Mouse (Mus musculus): ENCODE measurements around the gene Tma16. TPM values are rescaled to one million over a fixed set of nuclear protein-coding genes. Genes with fewer than 3 reads are reported as not detected.

Tma16 gene
- total RNA-seq, 2 experiments from 2014 or later, result 27.7 to 57.8 TPM

DNA sequence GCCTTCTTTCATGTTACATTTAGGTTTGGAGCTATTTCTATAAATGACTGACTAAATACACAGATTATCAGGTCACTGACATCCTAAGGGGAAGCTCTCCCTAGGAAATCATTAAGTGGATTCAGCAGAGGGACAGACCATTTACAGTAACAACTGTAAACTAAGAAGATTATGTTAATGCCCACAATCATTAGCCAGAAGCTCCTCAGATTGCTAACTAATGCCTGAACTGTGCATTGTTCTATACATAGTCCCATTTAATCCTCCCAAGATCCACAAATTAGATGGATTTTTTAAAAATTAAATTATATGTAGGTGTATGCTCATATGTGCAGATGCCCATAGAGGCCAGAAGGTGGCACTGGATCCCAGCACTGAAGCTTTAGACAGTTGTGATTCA lies 52.8 kb downstream of the Tma16 start:
- no peak for ATAC-seq (replicated peaks; ENCODE audit: low FRiP score, low TSS enrichment, poor library complexity, severe bottlenecking)

GRCm38 (mm10) chr8:66430639-66431038 lies 55.7 kb downstream of the Tma16 start:
- ATAC-seq (replicated peaks; ENCODE audit: low FRiP score, low TSS enrichment, poor library complexity, severe bottlenecking), result no peak

Other genes with a start within 250 kb of the Tma16 start
- not detected in 2 replicates for gene Tktl2, start 25.2 kb upstream of the Tma16 start, total RNA-seq (2014; fragmentation: Nextera tagmentation)
- not detected in 2 replicates for gene Tktl2, start 25.2 kb upstream of the Tma16 start, total RNA-seq (2017)
- gene Npy5r, start 201.6 kb upstream of the Tma16 start, total RNA-seq (2014; fragmentation: Nextera tagmentation), result not detected in 2 replicates
- gene Npy5r, start 201.6 kb upstream of the Tma16 start, total RNA-seq (2017), result not detected in 2 replicates
- gene Npy1r, start 210.7 kb upstream of the Tma16 start, total RNA-seq (2014; fragmentation: Nextera tagmentation), result not detected in 2 replicates
- gene Npy1r, start 210.7 kb upstream of the Tma16 start, total RNA-seq (2017), result not detected in 2 replicates